Mouse (Mus musculus) testis, adult 10 weeks (tissue): ENCODE results near the gene Ccnt1. TPM values are rescaled to one million over a fixed set of nuclear protein-coding genes. Genes with fewer than 3 reads are reported as not detected.

Source experiments
- polyA plus RNA-seq: library from polyadenylated mRNA; stranded (reverse); fragments of 350-450 nt; fragmentation: Illumina TruSeq; extraction: RNeasy Lipid Tissue Mini Kit (QIAGEN cat#74804); gene quantifications from one replicate; pipeline ENCODE4 v1.2.3, GENCODE M21; 2014; ENCODE audit warnings: low read depth, low replicate concordance

Ccnt1 gene
- polyA plus RNA-seq: 50.1 TPM

GRCm38 (mm10) chr15:98570873-98571538, at the start of gene Ccnt1, which contains the start of gene 4930415O20Rik:
TSS of gene Ccnt1 (minus strand) at chr15:98570923.
TSS of gene 4930415O20Rik (plus strand) at chr15:98571004.

DNA sequence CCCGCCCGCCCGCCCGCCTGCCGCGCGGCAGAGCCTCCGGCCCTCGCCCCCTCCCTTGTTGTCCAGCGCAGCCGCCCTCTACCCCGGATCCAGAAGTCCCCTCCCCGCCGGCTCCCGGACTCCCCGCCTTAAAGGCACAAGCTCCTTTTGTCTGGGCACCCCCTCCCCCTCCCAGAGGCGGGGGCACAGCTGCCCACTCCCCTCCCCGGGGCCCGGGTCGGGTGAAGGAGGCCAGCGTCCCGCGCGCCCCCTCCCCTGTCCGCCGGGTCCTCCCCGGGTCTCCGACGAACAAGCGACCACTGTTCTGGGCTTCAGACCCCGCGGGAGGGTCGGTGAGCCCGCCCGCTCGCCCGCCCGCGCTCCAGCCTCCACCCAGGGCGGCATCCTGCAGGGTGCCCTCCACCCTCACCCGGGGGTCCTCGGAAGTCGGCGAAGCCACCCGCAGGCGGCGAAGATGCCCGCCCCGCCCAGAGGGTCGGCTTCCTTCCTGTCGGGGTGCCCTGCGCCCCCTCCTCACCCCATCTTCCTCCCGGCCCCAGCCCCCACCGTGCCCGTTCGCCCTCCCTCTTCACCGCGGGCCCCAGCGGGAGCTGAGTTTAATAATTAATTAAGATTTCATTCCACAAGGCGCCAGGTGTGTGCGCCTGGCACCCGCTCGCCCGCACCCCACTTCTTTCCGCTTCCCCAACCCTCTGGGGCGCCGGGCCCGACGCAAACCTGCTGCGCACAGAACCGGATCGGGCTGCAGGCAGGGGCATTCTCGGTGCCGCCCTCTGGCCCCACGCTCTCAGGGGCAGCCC, 38.8 kb upstream of the Ccnt1 start, which contains the start of gene Adcy6:
Adcy6 (minus strand) TSS at position 746 of the 800 bp plus-strand sequence.

DNA sequence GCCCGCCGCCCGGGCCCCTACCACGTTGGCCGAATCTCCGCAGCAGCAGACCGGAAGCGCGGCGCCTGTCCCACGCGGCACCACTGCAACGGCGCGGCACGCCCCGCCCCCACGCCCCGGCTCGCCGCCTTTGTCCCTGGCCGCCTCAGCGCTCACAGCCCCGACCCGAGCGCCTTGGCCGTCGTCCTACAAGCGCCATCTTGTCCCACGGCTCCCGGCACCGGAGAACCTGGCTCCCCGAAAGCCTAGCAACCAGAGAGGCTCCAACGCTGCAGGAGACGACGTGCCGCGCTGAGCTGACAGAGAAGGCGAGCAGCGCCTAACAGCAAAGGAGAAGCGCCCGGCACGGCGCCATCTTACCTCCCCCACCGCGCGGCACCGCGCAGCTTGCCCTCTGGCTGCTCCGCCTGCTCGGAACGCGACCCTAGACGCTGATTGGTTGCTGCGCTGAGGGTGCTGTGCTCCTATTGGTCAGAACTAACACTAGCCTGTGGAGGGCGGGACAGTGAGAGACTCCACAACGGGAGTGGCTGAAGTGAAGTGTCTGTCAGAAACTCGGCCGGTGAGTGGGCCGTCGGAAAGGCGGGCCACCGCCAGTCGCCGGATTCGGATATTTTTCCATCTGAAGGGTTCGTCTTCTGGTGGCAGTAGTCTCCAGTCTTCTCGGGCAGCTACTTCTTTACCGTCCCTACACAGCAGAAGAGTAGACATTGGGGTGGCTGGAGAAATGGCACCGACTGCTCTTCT, 36.7 kb downstream of the Ccnt1 start, which contains the start of gene Kansl2:
Kansl2 (minus strand) TSS at position 384 of the 747 bp plus-strand sequence.

DNA sequence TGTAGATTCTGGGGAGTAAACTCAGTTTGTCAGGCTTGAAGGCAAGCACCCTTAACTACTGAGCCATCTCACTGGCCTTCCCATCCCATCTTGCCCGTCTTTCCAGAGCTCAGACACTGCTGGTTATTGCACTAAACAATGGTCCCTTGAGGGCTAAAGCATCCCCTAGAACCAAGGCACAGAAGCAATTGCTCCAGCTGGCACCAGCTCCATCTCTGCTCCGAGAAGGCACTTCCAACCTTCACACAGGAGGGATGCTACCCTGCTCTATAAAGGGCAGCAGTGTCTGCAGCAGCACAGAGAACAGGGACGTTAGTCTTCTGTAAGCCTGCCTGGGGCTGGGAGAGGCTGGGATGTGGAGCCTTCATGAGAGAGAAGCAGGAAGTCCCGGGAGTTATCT, 78.6 kb downstream of the Ccnt1 start, which contains the start of gene Olfr279:
Olfr279 (plus strand) TSS at position 301 of the 400 bp plus-strand sequence.

Other genes starting within 250 kb of the Ccnt1 start
- gene Olfr284, start 229.9 kb downstream of the Ccnt1 start, polyA plus RNA-seq: not detected
- not detected for gene Olfr283, start 190.0 kb downstream of the Ccnt1 start, polyA plus RNA-seq
- gene Olfr282, start 139.7 kb downstream of the Ccnt1 start, polyA plus RNA-seq: not detected
- not detected for gene Olfr281, start 118.3 kb downstream of the Ccnt1 start, polyA plus RNA-seq
- not detected for gene OR5BS1P, start 101.0 kb downstream of the Ccnt1 start, polyA plus RNA-seq
- gene Lalba, start 88.2 kb downstream of the Ccnt1 start, polyA plus RNA-seq: not detected
- gene Olfr279, start 78.5 kb downstream of the Ccnt1 start, polyA plus RNA-seq: not detected
- 23.9 TPM for gene Kansl2, start 36.7 kb downstream of the Ccnt1 start, polyA plus RNA-seq
- gene 4930415O20Rik, start 81 bp upstream of the Ccnt1 start, polyA plus RNA-seq: 141 TPM
- gene Adcy6, start 39.2 kb upstream of the Ccnt1 start, polyA plus RNA-seq: 1.2 TPM
- gene Cacnb3, start 59.9 kb upstream of the Ccnt1 start, polyA plus RNA-seq: not detected
- gene Ddx23, start 92.0 kb upstream of the Ccnt1 start, polyA plus RNA-seq: 2.1 TPM
- gene Rnd1, start 106.5 kb upstream of the Ccnt1 start, polyA plus RNA-seq: not detected
- gene Ccdc65, start 137.3 kb upstream of the Ccnt1 start, polyA plus RNA-seq: 127 TPM
- gene Fkbp11, start 157.3 kb upstream of the Ccnt1 start, polyA plus RNA-seq: not detected
- gene Arf3, start 192.3 kb upstream of the Ccnt1 start, polyA plus RNA-seq: 19.6 TPM
- 0.20 TPM for gene Wnt10b, start 207.2 kb upstream of the Ccnt1 start, polyA plus RNA-seq
- gene Wnt1, start 218.9 kb upstream of the Ccnt1 start, polyA plus RNA-seq: not detected
- gene Ddn, start 238.6 kb upstream of the Ccnt1 start, polyA plus RNA-seq: not detected